25 mouse cellular contexts compared by ENCODE assay signal in the genomic region with DNA sequence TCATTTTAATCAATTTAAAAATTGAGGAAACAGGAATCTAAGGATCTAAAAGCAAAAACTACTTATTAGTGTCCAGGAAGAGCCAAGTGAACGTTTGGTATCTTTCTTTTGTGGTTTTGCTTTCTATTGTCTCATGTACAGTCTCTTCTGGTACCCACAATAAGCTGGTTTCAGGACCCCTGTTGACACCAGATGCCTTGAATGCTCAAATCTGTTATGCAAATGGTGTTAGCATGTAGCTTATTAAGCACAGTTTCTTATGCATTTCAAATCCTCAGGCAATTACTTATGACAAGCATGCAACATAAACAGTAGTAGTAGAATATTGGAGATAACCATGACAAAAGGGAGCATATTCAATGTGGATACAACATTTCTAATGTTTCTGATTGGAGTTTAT.
"Had no signal": no experiment of that assay in that cellular context is flagged by ENCODE, and none has a peak within 500 bp of the region (broad histone marks: within the 10 kb centered on the region; RNA-seq: fewer than 3 reads in every experiment).

No protein-coding gene starts in this region.

- H3K4me1 ChIP-seq: hindbrain, embryonic 15.5 days had no signal

- H3K27me3 ChIP-seq: heart, embryonic 13.5 days; heart, embryonic 15.5 days; hindbrain, embryonic 15.5 days; kidney, embryonic 15.5 days; limb, embryonic 13.5 days; limb, embryonic 15.5 days had no signal

- H3K9ac ChIP-seq: heart, embryonic 13.5 days; heart, embryonic 15.5 days; hindbrain, embryonic 15.5 days; kidney, embryonic 15.5 days; limb, embryonic 13.5 days; limb, embryonic 15.5 days had no signal

- H3K4me2 ChIP-seq: heart, embryonic 11.5 days; heart, embryonic 13.5 days; heart, embryonic 15.5 days; hindbrain, embryonic 15.5 days; kidney, embryonic 15.5 days; limb, embryonic 13.5 days; limb, embryonic 15.5 days had no signal

- H3K4me3 ChIP-seq: heart, adult 2 months; heart, embryonic 13.5 days; heart, embryonic 15.5 days; hindbrain, embryonic 15.5 days; kidney, embryonic 15.5 days; limb, embryonic 13.5 days; limb, embryonic 15.5 days had no signal

- H3K27ac ChIP-seq: heart, adult 2 months; heart, embryonic 13.5 days; heart, embryonic 15.5 days; hindbrain, embryonic 15.5 days; hindbrain, postnatal 0 days; kidney, embryonic 15.5 days; kidney, postnatal 0 days; limb, embryonic 13.5 days; limb, embryonic 15.5 days had no signal

- DNase-seq: gastrocnemius, postnatal 14 days; gastrocnemius, postnatal 36 days; heart, adult 11 months; heart, adult 2 months; heart, postnatal 14 days; heart, postnatal 36 days; kidney, adult 11 months; kidney, adult 2 months; kidney, adult 9 months; kidney, postnatal 14 days; kidney, postnatal 36 days; layer of hippocampus, adult 9-11 months; layer of hippocampus, postnatal 36 days; left cerebral cortex, postnatal 4 days had no signal

- ATAC-seq: forebrain, embryonic 16.5 days; hindbrain, postnatal 0 days; intestine, embryonic 16.5 days had no signal

- H3K36me3 ChIP-seq: heart, embryonic 13.5 days; heart, embryonic 15.5 days; hindbrain, embryonic 15.5 days; kidney, embryonic 15.5 days; limb, embryonic 13.5 days; limb, embryonic 15.5 days had no signal

- H3K9me3 ChIP-seq: heart, embryonic 13.5 days; heart, embryonic 15.5 days; hindbrain, embryonic 15.5 days; kidney, embryonic 15.5 days; limb, embryonic 13.5 days; limb, embryonic 15.5 days had no signal
